Mouse (Mus musculus) lung, embryonic 14.5 days (tissue): ENCODE measurements around the gene Stk39. TPM values are rescaled to one million over a fixed set of nuclear protein-coding genes. Genes with fewer than 3 reads are reported as not detected.

Experiments
- ATAC-seq: fragments of 200-750 bp; cut with Nextera tagmentation; 2 replicates; pipeline ENCODE4 v1.8.0; 2017; ENCODE audit warnings: mild to moderate bottlenecking, moderate TSS enrichment, moderate library complexity; ENCODE audit not compliant: insufficient read depth
- DNase-seq: peaks from one replicate; pipeline ENCODE4 v3.0.0-alpha.2; 2015
- H3K27ac ChIP-seq: fragments of 300-500 bp; sonication (generic); 2 replicates; pipeline ENCODE4 v1.5.1; 2014; ENCODE audit warnings: low read depth, mild to moderate bottlenecking, moderate library complexity
- H3K27me3 ChIP-seq: fragments of 300-500 bp; sonication (generic); 2 replicates; pipeline ENCODE4 v1.6.1; 2014; ENCODE audit warnings: low read length, control low read depth; ENCODE audit not compliant: insufficient read depth
- H3K36me3 ChIP-seq: fragments of 300-500 bp; sonication (generic); 2 replicates; pipeline ENCODE4 v1.6.1; 2014; ENCODE audit warnings: control low read depth; ENCODE audit not compliant: insufficient read depth
- H3K4me1 ChIP-seq: fragments of 300-500 bp; sonication (generic); 2 replicates; pipeline ENCODE4 v1.6.1; 2014; ENCODE audit warnings: antibody characterized with exemption, control low read depth; ENCODE audit not compliant: insufficient read depth
- H3K4me2 ChIP-seq: fragments of 300-500 bp; sonication (generic); 2 replicates; pipeline ENCODE4 v1.6.1; 2014; ENCODE audit warnings: mild to moderate bottlenecking
- H3K4me3 ChIP-seq: fragments of 300-500 bp; sonication (generic); 2 replicates; pipeline ENCODE4 v1.5.1; 2014; ENCODE audit warnings: low read depth, low read length
- H3K9ac ChIP-seq: fragments of 300-500 bp; sonication (generic); 2 replicates; pipeline ENCODE4 v1.6.1; 2014
- H3K9me3 ChIP-seq: fragments of 300-500 bp; sonication (generic); 2 replicates; pipeline ENCODE4 v1.6.1; 2016; ENCODE audit warnings: low read depth, low read length, control low read depth
- CTCF ChIP-seq: IDR thresholded peaks from 2 replicates; pipeline ENCODE4 v1.5.1; 2016; ENCODE audit warnings: antibody characterized with exemption, low read depth
- WGBS: fragments of 180-500 bp; shearing (Covaris S2); extraction: QIAGEN DNeasy Blood & Tissue Kit; methylation state at CpG from one replicate; pipeline ENCODE4 v1.1.7; 2014; 5-methylcytosine and 5-hydroxymethylcytosine counted together
- polyA plus RNA-seq: library from polyadenylated mRNA; unstranded; fragments of >200 nt; fragmentation: Nextera tagmentation; extraction: Ambion mirVana; gene quantifications from 2 replicates; pipeline ENCODE4 v1.2.1, GENCODE M21; 2014

The Stk39 gene
- polyA plus RNA-seq, 1 experiment from 2014 or later: 27.6 TPM

GRCm38 (mm10) chr2:68409640-68410215, 62.3 kb downstream of the Stk39 start:
- 50% methylated on average over 12 of the region's 12 CpGs for WGBS
- Histone ChIP-seq H3K9ac (no peak overlapping the region), H3K36me3 (no peaks in the 10 kb centered on the region), H3K27me3 (no peaks in the 10 kb centered on the region), H3K27ac (no peak overlapping the region), H3K9me3 (no peaks in the 10 kb centered on the region), H3K4me3 (no peak overlapping the region), H3K4me1 (peaks cover 28% of the 10 kb centered on the region), H3K4me2 (no peak overlapping the region)
- no peak for TF ChIP-seq CTCF
- peak; percentile 39 for ATAC-seq
- DNase-seq: peak; percentile 80

GRCm38 (mm10) chr2:68408271-68408980, 63.6 kb downstream of the Stk39 start:
- Histone ChIP-seq H3K27me3 (no peaks in the 10 kb centered on the region), H3K36me3 (no peaks in the 10 kb centered on the region), H3K9ac (no peak overlapping the region), H3K9me3 (no peaks in the 10 kb centered on the region), H3K27ac (peak overlapping the region; percentile 64), H3K4me3 (no peak overlapping the region), H3K4me2 (peak overlapping the region; percentile 44), H3K4me1 (peaks cover 28% of the 10 kb centered on the region)
- WGBS: 23% methylated on average over 17 of the region's 17 CpGs
- ATAC-seq (peak; percentile 65), DNase-seq (peak; percentile 69)
- TF ChIP-seq CTCF: no peak

- no peak overlapping the region for H3K9ac ChIP-seq
- H3K4me3 ChIP-seq: no peak overlapping the region
- H3K27me3 ChIP-seq: no peaks in the 10 kb centered on the region
- H3K36me3 ChIP-seq: no peaks in the 10 kb centered on the region
- TF ChIP-seq CTCF: no peak
- 60% methylated on average over 12 of the region's 12 CpGs for WGBS
- no peak for DNase-seq
- no peak overlapping the region for H3K4me2 ChIP-seq
- no peaks in the 10 kb centered on the region for H3K9me3 ChIP-seq
- H3K4me1 ChIP-seq: peaks cover 28% of the 10 kb centered on the region
- H3K27ac ChIP-seq: peak overlapping the region; percentile 79; the same call in 1 of the 2 replicates
- ATAC-seq: no peak
These were observed 64.7 kb downstream of the Stk39 start for GRCm38 (mm10) chr2:68407179-68407950.

- peak overlapping the region; percentile 79 for H3K27ac ChIP-seq
- ATAC-seq: no peak
- H3K4me1 ChIP-seq: peaks cover 28% of the 10 kb centered on the region
These were observed 65.4 kb downstream of the Stk39 start for GRCm38 (mm10) chr2:68406571-68407074.

GRCm38 (mm10) chr2:68405163-68405715, 66.8 kb downstream of the Stk39 start:
- TF ChIP-seq CTCF: no peak
- peaks cover 27% of the 10 kb centered on the region for H3K4me1 ChIP-seq
- H3K4me2 ChIP-seq: peak overlapping the region; percentile 43
- H3K9ac ChIP-seq: no peak overlapping the region
- no peaks in the 10 kb centered on the region for H3K9me3 ChIP-seq
- ATAC-seq: peak; percentile 26; the same call in 1 of the 2 replicates
- WGBS: 40% methylated on average over 16 of the region's 16 CpGs
- H3K4me3 ChIP-seq: no peak overlapping the region
- H3K27me3 ChIP-seq: no peaks in the 10 kb centered on the region
- no peaks in the 10 kb centered on the region for H3K36me3 ChIP-seq
- DNase-seq: peak; percentile 33
- 0 out of 2 replicates have a peak overlapping the region, but pooled peaks have one; percentile 26 for H3K27ac ChIP-seq

More at GRCm38 (mm10) chr2:68406571-68407074, 65.4 kb downstream of the Stk39 start:
- no peak for TF ChIP-seq CTCF
- no peak overlapping the region for H3K9ac ChIP-seq
- 26% methylated on average over 12 of the region's 12 CpGs for WGBS
- DNase-seq: peak; percentile 55
- no peaks in the 10 kb centered on the region for H3K36me3 ChIP-seq
- H3K4me2 ChIP-seq: no peak overlapping the region
- no peak overlapping the region for H3K4me3 ChIP-seq
- H3K9me3 ChIP-seq: no peaks in the 10 kb centered on the region
- H3K27me3 ChIP-seq: no peaks in the 10 kb centered on the region

GRCm38 (mm10) chr2:68404274-68405162, 67.5 kb downstream of the Stk39 start:
- 42% methylated on average over 18 of the region's 18 CpGs for WGBS
- peak; percentile 15; the same call in 1 of the 2 replicates for ATAC-seq
- no peaks in the 10 kb centered on the region for H3K36me3 ChIP-seq
- no peak overlapping the region for H3K9ac ChIP-seq
- H3K4me3 ChIP-seq: no peak overlapping the region
- no peak for TF ChIP-seq CTCF
- H3K9me3 ChIP-seq: no peaks in the 10 kb centered on the region
- no peak overlapping the region; the same call in 1 of the 2 replicates for H3K27ac ChIP-seq
- no peaks in the 10 kb centered on the region for H3K27me3 ChIP-seq
- peak; percentile 64 for DNase-seq
- peak overlapping the region; percentile 43 for H3K4me2 ChIP-seq
- H3K4me1 ChIP-seq: peaks cover 25% of the 10 kb centered on the region
